Mouse (Mus musculus) small intestine, adult 2 months (tissue): ENCODE measurements around the gene Mmp2. TPM values are rescaled to one million over a fixed set of nuclear protein-coding genes. Genes with fewer than 3 reads are reported as not detected.

Experiments used
- H3K27ac ChIP-seq: fragments of 200-500 bp; 2 replicates; pipeline ENCODE4 v1.5.1; 2012; ENCODE audit warnings: low read depth, low read length, control low read depth, inconsistent platforms; ENCODE audit not compliant: insufficient read depth
- H3K27me3 ChIP-seq: fragments of 200-500 bp; 2 replicates; pipeline ENCODE4 v1.6.1; 2012; ENCODE audit warnings: mild to moderate bottlenecking, moderate library complexity, low read length, inconsistent platforms; ENCODE audit not compliant: control insufficient read depth, insufficient read depth
- H3K36me3 ChIP-seq: fragments of 200-500 bp; 2 replicates; pipeline ENCODE4 v1.6.1; 2012; ENCODE audit warnings: mild to moderate bottlenecking, low read length, control low read depth, inconsistent platforms; ENCODE audit not compliant: control insufficient read depth, insufficient read depth
- H3K4me1 ChIP-seq: fragments of 200-500 bp; 2 replicates; pipeline ENCODE4 v1.6.1; 2012; ENCODE audit warnings: low read length, inconsistent platforms, mixed read lengths; ENCODE audit not compliant: control insufficient read depth, insufficient read depth, insufficient read length
- H3K4me3 ChIP-seq: fragments of 200-500 bp; 2 replicates; pipeline ENCODE4 v1.5.1; 2012; ENCODE audit warnings: low read depth, mild to moderate bottlenecking, control low read depth, inconsistent platforms, low read length, moderate library complexity
- CTCF ChIP-seq: fragments of 200-500 bp; IDR thresholded peaks from 2 replicates; pipeline ENCODE4 v1.5.1; 2012; ENCODE audit warnings: low read depth, mild to moderate bottlenecking, control low read depth, inconsistent platforms, low read length, moderate library complexity, mixed read lengths; ENCODE audit not compliant: insufficient replicate concordance, insufficient read length; ENCODE audit errors: extremely low read depth
- POLR2A ChIP-seq: fragments of 200-500 bp; IDR thresholded peaks from 2 replicates; pipeline ENCODE4 v1.6.1; 2012; ENCODE audit warnings: low read depth, mild to moderate bottlenecking, control low read depth, inconsistent platforms, low read length, moderate library complexity
- WGBS: fragments of 180-500 bp; shearing (Covaris S2); methylation state at CpG from one replicate; pipeline ENCODE4 v1.1.7; 2018; 5-methylcytosine and 5-hydroxymethylcytosine counted together
- polyA plus RNA-seq: library from polyadenylated mRNA; depleted of rRNA; stranded (reverse); fragments of >200 nt; gene quantifications from 2 replicates; pipeline ENCODE4 v1.2.3, GENCODE M21; 2012

Gene Mmp2
- polyA plus RNA-seq, 1 experiment = 50.6 TPM

- WGBS = 88% methylated on average over 11 of the region's 11 CpGs
- Histone ChIP-seq H3K36me3 (no peaks in the 10 kb centered on the region), H3K27ac (no peak overlapping the region), H3K4me1 (no peaks in the 10 kb centered on the region), H3K27me3 (no peaks in the 10 kb centered on the region), H3K4me3 (no peak overlapping the region)
- TF ChIP-seq CTCF (no peak), POLR2A (no peak)
Observed at GRCm38 (mm10) chr8:92799406-92799805, 27.7 kb upstream of the Mmp2 start.

- H3K27me3 ChIP-seq = no peaks in the 10 kb centered on the region
- H3K36me3 ChIP-seq = no peaks in the 10 kb centered on the region
- TF ChIP-seq CTCF (no peak), POLR2A (no peak)
- 61% methylated on average over 8 of the region's 8 CpGs for WGBS
- H3K27ac ChIP-seq = no peak overlapping the region
- H3K4me1 ChIP-seq = no peaks in the 10 kb centered on the region
- no peak overlapping the region for H3K4me3 ChIP-seq
Observed at GRCm38 (mm10) chr8:92801231-92801630, 25.9 kb upstream of the Mmp2 start.

- H3K36me3 ChIP-seq = no peaks in the 10 kb centered on the region
- H3K4me1 ChIP-seq = no peaks in the 10 kb centered on the region
- no peak overlapping the region for H3K27ac ChIP-seq
- H3K4me3 ChIP-seq = no peak overlapping the region
- 76% methylated on average over 3 of the region's 3 CpGs for WGBS
- TF ChIP-seq CTCF (no peak), POLR2A (no peak)
- H3K27me3 ChIP-seq = no peaks in the 10 kb centered on the region
Observed at GRCm38 (mm10) chr8:92802591-92802990, 24.5 kb upstream of the Mmp2 start.

- H3K4me3 ChIP-seq = no peak overlapping the region
- H3K4me1 ChIP-seq = no peaks in the 10 kb centered on the region
- WGBS = 66% methylated on average over 2 of the region's 2 CpGs
- H3K27ac ChIP-seq = no peak overlapping the region
- TF ChIP-seq POLR2A (no peak), CTCF (no peak)
- H3K27me3 ChIP-seq = no peaks in the 10 kb centered on the region
- H3K36me3 ChIP-seq = no peaks in the 10 kb centered on the region
Observed at GRCm38 (mm10) chr8:92812773-92813172, 14.3 kb upstream of the Mmp2 start.

DNA sequence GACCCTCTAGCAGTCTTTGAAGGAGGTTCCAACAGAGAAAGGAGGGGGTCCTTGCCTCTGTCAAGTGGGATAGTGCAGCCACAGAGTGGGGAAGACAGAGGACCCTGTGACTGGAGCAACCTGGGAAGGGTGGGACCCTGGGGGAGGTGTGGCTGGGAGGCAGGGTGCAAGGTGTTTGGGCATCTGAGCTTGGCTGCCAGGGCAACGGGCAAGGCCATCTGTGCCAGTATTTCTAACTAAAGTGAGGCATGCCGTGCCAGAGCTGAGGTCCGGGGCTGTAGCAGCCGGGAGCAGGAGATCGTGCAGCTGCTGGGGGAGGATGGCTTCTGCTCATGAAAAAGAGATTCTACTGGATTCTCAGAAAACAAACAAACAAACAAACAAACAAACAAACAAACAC is 11.4 kb upstream of the Mmp2 start:
- no peak overlapping the region for H3K27ac ChIP-seq
- WGBS = 82% methylated on average over 5 of the region's 5 CpGs

DNA sequence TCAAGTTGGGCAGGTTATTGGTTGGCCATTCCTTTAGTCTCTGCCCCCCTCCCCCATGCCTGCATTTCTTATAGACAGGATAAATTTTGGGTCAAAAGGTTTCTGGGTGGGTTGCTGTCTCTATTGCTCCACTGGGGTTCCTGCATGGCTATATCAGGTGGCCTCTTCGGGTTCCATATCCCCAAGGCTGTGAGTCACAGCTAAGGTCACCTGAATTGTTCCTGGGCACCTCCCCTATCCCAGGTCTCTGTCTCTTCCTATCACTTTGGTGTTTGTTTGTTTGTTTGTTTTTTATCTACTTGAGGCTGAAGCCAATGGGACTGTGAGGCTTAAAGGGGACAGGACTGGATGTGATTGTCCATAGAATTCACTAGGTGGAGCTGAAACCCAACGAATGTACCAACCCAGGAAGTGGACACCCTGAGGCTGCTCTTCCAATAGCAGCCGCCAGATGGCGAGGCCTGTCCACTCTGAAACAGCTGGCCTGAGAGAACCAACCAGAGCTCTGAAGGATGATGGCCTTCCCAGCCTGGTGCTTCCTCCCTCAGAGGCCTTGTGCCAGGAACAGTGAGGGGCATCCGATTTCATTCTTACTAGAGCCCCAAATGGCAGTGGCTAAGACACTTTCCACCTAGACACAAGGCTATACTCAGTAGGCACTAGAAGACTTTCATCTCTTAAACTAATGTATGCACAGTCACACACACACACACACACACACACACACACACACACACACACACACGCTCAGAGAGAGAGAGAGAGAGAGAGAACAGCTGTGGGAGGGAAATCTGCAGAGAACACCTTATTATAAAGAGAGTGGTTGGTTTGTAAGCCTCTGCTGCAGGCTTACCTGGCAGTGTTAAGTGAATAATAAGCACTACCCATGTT is 8.9 kb upstream of the Mmp2 start:
- H3K27ac ChIP-seq = no peak overlapping the region
- no peaks in the 10 kb centered on the region for H3K36me3 ChIP-seq
- H3K27me3 ChIP-seq = no peaks in the 10 kb centered on the region
- TF ChIP-seq POLR2A (no peak), CTCF (peak; percentile 91)
- no peaks in the 10 kb centered on the region; the same call in 1 of the 2 replicates for H3K4me1 ChIP-seq
- 16% methylated on average over 6 of the region's 6 CpGs for WGBS
- no peak overlapping the region for H3K4me3 ChIP-seq

More for the DNA sequence above, 11.4 kb upstream of the Mmp2 start:
- Histone ChIP-seq H3K4me1 (no peaks in the 10 kb centered on the region; the same call in 1 of the 2 replicates), H3K4me3 (no peak overlapping the region), H3K36me3 (no peaks in the 10 kb centered on the region), H3K27me3 (no peaks in the 10 kb centered on the region)
- TF ChIP-seq POLR2A (no peak), CTCF (no peak)

GRCm38 (mm10) chr8:92821151-92821550 is 5.9 kb upstream of the Mmp2 start:
- TF ChIP-seq POLR2A (no peak), CTCF (no peak)
- H3K27ac ChIP-seq = no peak overlapping the region
- no peaks in the 10 kb centered on the region; the same call in 1 of the 2 replicates for H3K4me1 ChIP-seq
- no peak overlapping the region for H3K4me3 ChIP-seq
- H3K36me3 ChIP-seq = no peaks in the 10 kb centered on the region
- no peaks in the 10 kb centered on the region for H3K27me3 ChIP-seq

DNA sequence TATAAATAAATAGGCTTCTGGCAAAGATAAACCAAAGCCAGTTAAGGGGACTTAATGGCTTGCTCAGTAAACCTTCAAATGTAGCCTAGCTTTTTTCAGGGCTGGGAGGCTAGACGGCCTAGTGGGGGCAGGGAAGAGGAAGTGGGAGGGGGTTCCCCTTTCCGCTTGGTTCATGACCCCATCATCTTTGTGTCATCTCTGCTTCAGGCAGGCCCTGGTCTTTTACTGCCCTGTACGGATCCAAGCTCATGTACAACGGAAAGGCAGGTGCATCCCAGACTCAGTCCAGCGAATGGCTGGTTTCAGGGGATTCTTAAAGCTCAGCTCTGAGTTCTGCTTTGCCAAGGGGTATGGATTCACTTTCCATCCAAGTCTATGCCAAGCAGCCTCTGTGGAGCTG is 4.7 kb upstream of the Mmp2 start:
- Histone ChIP-seq H3K27ac (no peak overlapping the region), H3K27me3 (0 out of 2 replicates have a peak, but pooled peaks cover 3% of the 10 kb centered on the region), H3K4me1 (no peaks in the 10 kb centered on the region; the same call in 1 of the 2 replicates), H3K36me3 (no peaks in the 10 kb centered on the region), H3K4me3 (no peak overlapping the region)
- WGBS = 63% methylated on average over 5 of the region's 5 CpGs
- TF ChIP-seq CTCF (no peak), POLR2A (no peak)
